Mouse (Mus musculus) ES-Bruce4 (cell line): ENCODE data around the gene Cd300ld5.

Experiments
- CTCF ChIP-seq: IDR thresholded peaks from one replicate; pipeline ENCODE4 v1.8.1; 2011; ENCODE audit warnings: low read depth, low read length
- EP300 ChIP-seq: IDR thresholded peaks from 2 replicates; pipeline ENCODE4 v1.6.1; 2011; ENCODE audit warnings: low read depth, low read length; ENCODE audit not compliant: insufficient read depth
- POLR2A ChIP-seq: IDR thresholded peaks from one replicate; pipeline ENCODE4 v1.8.1; 2011; ENCODE audit warnings: low read length; ENCODE audit not compliant: insufficient read depth

GRCm38 (mm10) chr11:115071631-115072294 is 34.2 kb upstream of the Cd300ld5 start:
- TF ChIP-seq CTCF = no peak
- TF ChIP-seq EP300 = no peak
- no peak for TF ChIP-seq POLR2A
